Mouse (Mus musculus) regulatory T cell (primary cell): Measurements from ENCODE around the gene Krt76.

Experiments used
- in situ Hi-C: fragments of 300-600 bp; cut with MboI, MseI; formaldehyde crosslinking; loops from one replicate; pipeline ENCODE4 v1.15.1; 2025; ENCODE audit warnings: high pct_unique_total_duplicates

Gene Krt76

GRCm38 (mm10) chr15:101860421-101861130 lies 32.1 kb downstream of the Krt76 start:
- in situ Hi-C loops: no loop called here

DNA sequence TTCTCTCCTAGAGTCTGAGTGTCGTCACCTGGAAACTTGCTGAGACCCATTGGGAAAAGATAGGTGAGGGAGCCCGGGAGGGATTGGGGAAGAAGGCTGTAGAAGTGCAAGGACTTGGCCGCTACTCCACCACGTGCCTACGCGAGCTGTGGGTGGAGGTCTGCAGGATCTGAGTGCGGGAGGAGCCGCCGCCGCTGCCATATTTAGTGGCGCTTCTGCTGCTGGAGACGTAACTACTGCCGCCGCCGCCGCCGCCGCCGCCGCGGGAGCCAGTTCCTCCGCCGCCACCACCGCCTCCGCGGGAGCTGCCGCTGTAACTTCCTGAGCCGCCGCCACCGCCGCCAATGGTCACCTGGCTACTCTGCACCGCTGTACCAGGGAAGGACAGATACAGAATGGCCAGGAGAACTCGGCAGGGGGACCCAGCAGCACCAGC lies 33.0 kb downstream of the Krt76 start:
- in situ Hi-C loops: no loop called here

DNA sequence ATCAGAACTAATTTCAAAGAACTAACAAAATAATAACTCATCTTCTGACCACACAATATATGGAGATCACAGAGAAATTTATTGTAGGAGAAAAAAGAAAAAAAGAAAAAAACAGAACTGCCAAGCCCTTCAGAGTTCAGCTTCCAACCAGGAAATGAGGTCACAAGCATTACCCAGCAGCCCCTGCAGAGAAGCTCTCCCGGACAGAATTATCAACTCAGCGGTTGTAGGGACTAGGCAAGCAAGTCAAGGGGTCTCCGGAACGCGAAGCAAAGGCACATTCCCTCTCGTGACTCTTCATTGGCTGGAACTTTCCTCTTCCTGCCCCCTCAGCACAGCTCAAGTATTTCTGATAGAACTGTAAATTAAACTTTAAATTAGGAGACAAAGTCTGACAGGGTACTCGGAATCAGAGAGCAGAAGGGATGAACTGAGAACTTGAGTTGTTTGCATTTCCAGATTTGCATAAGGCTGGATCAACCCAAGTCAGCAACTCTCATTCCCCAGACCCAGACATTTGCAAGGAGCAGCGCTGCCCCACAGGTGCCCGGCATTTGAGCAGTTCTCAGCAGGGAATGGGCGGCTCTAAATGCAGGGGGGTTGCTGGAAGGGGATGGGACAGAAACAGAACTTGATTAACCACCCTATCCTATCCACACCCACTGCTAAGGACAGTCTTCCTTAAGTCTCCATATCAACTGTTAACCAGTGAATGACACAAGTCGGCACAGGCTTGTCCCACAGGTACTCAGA lies 33.9 kb downstream of the Krt76 start:
- in situ Hi-C loops: no loop called here

- in situ Hi-C loops: no loop called here
Observed at GRCm38 (mm10) chr15:101856696-101857095, 36.0 kb downstream of the Krt76 start.

- in situ Hi-C loops: no loop called here
Observed at GRCm38 (mm10) chr15:101855732-101856131, 37.0 kb downstream of the Krt76 start.

- in situ Hi-C loops: no loop called here
Observed at GRCm38 (mm10) chr15:101854294-101854693, 38.4 kb downstream of the Krt76 start.

GRCm38 (mm10) chr15:101852571-101852970 lies 40.1 kb downstream of the Krt76 start:
- in situ Hi-C loops: no loop called here

GRCm38 (mm10) chr15:101850694-101851093 lies 42.0 kb downstream of the Krt76 start, which contains the start of gene Krt1:
Krt1 (minus strand) TSS chr15:101850794.
- in situ Hi-C loops: no loop called here

GRCm38 (mm10) chr15:101845971-101846403 lies 46.7 kb downstream of the Krt76 start:
- in situ Hi-C loops: no loop called here

GRCm38 (mm10) chr15:101843192-101843591 lies 49.5 kb downstream of the Krt76 start:
- in situ Hi-C loops: no loop called here

DNA sequence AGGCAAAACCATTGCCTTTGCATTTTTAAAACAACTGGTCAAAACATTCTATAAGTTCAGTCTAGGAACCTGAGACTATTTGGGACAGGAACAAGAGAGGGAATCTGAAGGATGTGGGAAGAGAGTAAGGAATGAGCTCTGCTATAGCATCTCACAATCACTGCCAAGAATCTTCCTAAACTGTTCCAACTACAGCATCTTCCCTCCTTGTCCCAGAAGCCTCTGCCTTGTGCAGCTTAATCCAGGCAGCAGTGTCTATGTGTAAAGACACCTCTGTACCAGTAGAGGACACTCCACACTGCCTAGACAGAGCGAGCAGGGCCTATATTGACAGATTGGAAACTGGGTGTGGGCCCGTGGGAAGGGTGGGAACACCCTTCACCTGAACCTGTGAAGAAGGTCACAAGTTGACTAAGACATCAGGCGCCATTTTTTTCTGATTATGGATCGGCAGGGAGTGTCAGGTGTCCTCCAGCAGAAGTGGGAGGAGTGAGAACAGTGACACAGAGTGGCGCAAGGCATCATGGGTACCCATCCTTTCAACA lies 57.9 kb downstream of the Krt76 start:
- in situ Hi-C loops: no loop called here
